Mouse (Mus musculus) embryonic facial prominence, embryonic 12.5 days (tissue): ENCODE measurements around the gene Gm21861. TPM values are rescaled to one million over a fixed set of nuclear protein-coding genes. Genes with fewer than 3 reads are reported as not detected.
"Not testable (repeated sequence)": the region's sequence is repeated elsewhere in the genome, so short reads cannot be mapped to it uniquely, and the experiment has no call there.

Experiments used
- ATAC-seq: fragments of 200-750 bp; cut with Nextera tagmentation; 2 replicates; pipeline ENCODE4 v1.8.0; 2017; ENCODE audit not compliant: insufficient number of reproducible peaks, insufficient read depth, low FRiP score, low TSS enrichment
- H3K27ac ChIP-seq: fragments of 300-500 bp; sonication (generic); 2 replicates; pipeline ENCODE4 v1.5.1; 2016; ENCODE audit warnings: mild to moderate bottlenecking
- H3K27me3 ChIP-seq: fragments of 300-500 bp; sonication (generic); 2 replicates; pipeline ENCODE4 v1.6.1; 2016; ENCODE audit warnings: mild to moderate bottlenecking, moderate library complexity
- H3K36me3 ChIP-seq: fragments of 300-500 bp; sonication (generic); 2 replicates; pipeline ENCODE4 v1.6.1; 2016; ENCODE audit warnings: mild to moderate bottlenecking
- H3K4me1 ChIP-seq: fragments of 300-500 bp; sonication (generic); 2 replicates; pipeline ENCODE4 v1.6.1; 2016
- H3K4me2 ChIP-seq: fragments of 300-500 bp; sonication (generic); replicated peaks from 2 replicates; pipeline ENCODE4 v1.6.1; 2016; ENCODE audit warnings: mild to moderate bottlenecking, moderate library complexity
- H3K4me3 ChIP-seq: fragments of 300-500 bp; sonication (generic); 2 replicates; pipeline ENCODE4 v1.5.1; 2016; ENCODE audit warnings: mild to moderate bottlenecking
- H3K9ac ChIP-seq: fragments of 300-500 bp; sonication (generic); 2 replicates; pipeline ENCODE4 v1.6.1; 2016; ENCODE audit warnings: mild to moderate bottlenecking, moderate library complexity
- H3K9me3 ChIP-seq: fragments of 300-500 bp; sonication (generic); 2 replicates; pipeline ENCODE4 v1.6.1; 2016; ENCODE audit warnings: mild to moderate bottlenecking, moderate library complexity
- WGBS: fragments of 180-500 bp; shearing (Covaris S2); methylation state at CpG from one replicate; pipeline ENCODE4 v1.1.7; 2016; 5-methylcytosine and 5-hydroxymethylcytosine counted together
- polyA plus RNA-seq: library from polyadenylated mRNA; unstranded; fragments of >200 nt; fragmentation: Nextera tagmentation; extraction: Ambion mirVana; gene quantifications from 2 replicates; pipeline ENCODE4 v1.2.1, GENCODE M21; 2016

Gm21861 gene
- polyA plus RNA-seq: not detected in 2 replicates

DNA sequence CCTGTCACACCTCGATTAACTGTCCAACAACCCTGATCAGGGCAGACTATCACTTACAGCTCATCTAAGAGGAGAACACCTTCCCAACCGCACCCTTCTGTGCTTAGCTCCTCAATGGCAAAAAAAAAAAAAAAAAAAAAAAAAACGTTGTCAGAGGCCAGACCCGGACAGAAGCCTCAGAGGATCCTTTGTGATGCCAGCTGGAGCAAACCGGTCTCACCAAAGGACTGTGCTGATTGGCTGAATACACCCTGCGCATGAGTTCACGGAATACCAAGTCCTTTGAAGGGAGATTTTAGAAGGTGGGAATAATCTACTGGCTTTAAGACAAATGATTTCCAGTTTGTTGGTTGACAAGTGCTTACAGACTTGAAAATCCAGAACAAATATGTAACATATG lies at the start of gene Gm21861:
Gm21861 (minus strand) TSS at position 101 of the 400 bp plus-strand sequence.
- not testable (repeated sequence) for H3K27me3 ChIP-seq, H3K9me3 ChIP-seq, H3K9ac ChIP-seq, ATAC-seq, H3K4me2 ChIP-seq, H3K4me3 ChIP-seq, H3K36me3 ChIP-seq, H3K4me1 ChIP-seq, H3K27ac ChIP-seq
- no CpG with 5 or more reads among the region's 7 CpGs for WGBS
